31 mouse cellular contexts compared by ENCODE assay signal in genomic region chr4:59172616-59173015, GRCm38 (mm10). TPM values are rescaled to one million over a fixed set of nuclear protein-coding genes. Genes with fewer than 3 reads are reported as not detected.
DNase-seq lines count a peak whose midpoint lies in the region.
"Had no signal": no experiment of that assay in that cellular context is flagged by ENCODE, and none has a peak within 500 bp of the region (broad histone marks: within the 10 kb centered on the region; RNA-seq: fewer than 3 reads in every experiment).

No protein-coding gene starts in this region.

- DNase-seq in adrenal gland, adult 2 months, result peak; percentile 65
- no peak for DNase-seq in adrenal gland, postnatal 25 days
- DNase-seq in kidney, adult 11 months, result peak; percentile 14
- DNase-seq in kidney, postnatal 10 days, result no peak
- peak; percentile 48 for DNase-seq in ES-CJ7 (ENCODE audit: low read depth, low spot score)
- peak; percentile 37 to 40 for DNase-seq in adrenal gland, postnatal 36 days
- no peak for DNase-seq in ovary, postnatal 14 days (ENCODE audit: low spot score)
- DNase-seq in layer of hippocampus, postnatal 14 days (ENCODE audit: low spot score in 2 of 2), result no peak
- DNase-seq: cerebellum, adult 2 months; cerebellum, postnatal 25 days; gastrocnemius, postnatal 10 days; heart, postnatal 10 days; layer of hippocampus, postnatal 36 days; lung, postnatal 4 days; thymus, adult 2 months; thymus, postnatal 4 days had no signal

RNA-seq across cellular contexts. Expression of gene Ugcg, which starts 16.4 kb away (rescaled TPM):
- 10 to 100 TPM; 26.5 to 44.3 TPM for total RNA-seq in adrenal gland, adult 2 months (2021)
- polyA plus RNA-seq in adrenal gland, adult 2 months (2012; rRNA removed), result 41.7 and 49.9 TPM in 2 replicates
- total RNA-seq in adrenal gland, postnatal 25 days (2021), result 40.6 and 42.7 TPM in 2 replicates
- 10 to 100 TPM; 40.2 to 46.3 TPM for total RNA-seq in adrenal gland, postnatal 36 days (2021)
- total RNA-seq in layer of hippocampus, postnatal 14 days (2021), result 10 to 100 TPM; 78.2 to 78.4 TPM

RNA-seq across cellular contexts. Expression of gene AI481877, which starts 33.8 kb away (rescaled TPM):
- not detected for total RNA-seq in adrenal gland, adult 2 months (2021)
- polyA plus RNA-seq in adrenal gland, adult 2 months (2012; rRNA removed), result not detected in 2 replicates
- total RNA-seq in adrenal gland, postnatal 25 days (2021), result 0.15 TPM in 1 of 2 replicates, not detected in the other
- not detected for total RNA-seq in adrenal gland, postnatal 36 days (2021)
- total RNA-seq in layer of hippocampus, postnatal 14 days (2021), result not detected
- total RNA-seq: gastrocnemius, postnatal 10 days; granulocyte monocyte progenitor cell, adult 5-6 weeks; heart, postnatal 10 days; layer of hippocampus, adult 2 months; layer of hippocampus, postnatal 36 days; left cerebral cortex, postnatal 10 days; liver, adult 2 months; midbrain, postnatal 0 days had no signal
- polyA plus RNA-seq: cerebellum, adult 2 months; embryonic facial prominence, embryonic 10.5 days; forebrain, embryonic 15.5 days; heart, embryonic 11.5 days; hindbrain, embryonic 12.5 days; inflammation-experienced regulatory T-cells, adult 6 months; kidney, postnatal 0 days; limb, embryonic 11.5 days; liver, adult 2 months; liver, embryonic 16.5 days; lung, embryonic 16.5 days; stomach, embryonic 15.5 days; thymus, adult 2 months had no signal

Comparison
In these comparisons a context has a peak if more than half of its experiments do, and no peak if none do; other contexts are left out.
1. DNase-seq: peak in adrenal gland, adult 2 months (single experiment), kidney, adult 11 months (single experiment), ES-CJ7 (single experiment) and adrenal gland, postnatal 36 days (2 of 2); none in adrenal gland, postnatal 25 days (single experiment), kidney, postnatal 10 days (single experiment), ovary, postnatal 14 days (single experiment) and layer of hippocampus, postnatal 14 days (0 of 2).